Mouse (Mus musculus) stomach, embryonic 16.5 days (tissue): Measurements from ENCODE around the gene Rgs3. TPM values are rescaled to one million over a fixed set of nuclear protein-coding genes. Genes with fewer than 3 reads are reported as not detected.

Source experiments
- ATAC-seq: fragments of 200-750 bp; cut with Nextera tagmentation; 2 replicates; pipeline ENCODE4 v1.8.0; 2017; ENCODE audit warnings: moderate number of reproducible peaks, moderate TSS enrichment; ENCODE audit not compliant: insufficient read depth, low FRiP score
- H3K27ac ChIP-seq: fragments of 300-500 bp; sonication (generic); 2 replicates; pipeline ENCODE4 v1.5.1; 2014; ENCODE audit warnings: low read length
- H3K27me3 ChIP-seq: fragments of 300-500 bp; sonication (generic); 2 replicates; pipeline ENCODE4 v1.6.1; 2014; ENCODE audit warnings: low read length, control low read depth, mixed read lengths; ENCODE audit not compliant: control insufficient read depth, insufficient read depth
- H3K36me3 ChIP-seq: fragments of 300-500 bp; sonication (generic); 2 replicates; pipeline ENCODE4 v1.6.1; 2014; ENCODE audit warnings: low read length; ENCODE audit not compliant: control insufficient read depth, insufficient read depth
- H3K4me1 ChIP-seq: fragments of 300-500 bp; sonication (generic); 2 replicates; pipeline ENCODE4 v1.6.1; 2014; ENCODE audit warnings: low read length, control low read depth, mixed read lengths; ENCODE audit not compliant: control insufficient read depth, insufficient read depth
- H3K4me2 ChIP-seq: fragments of 300-500 bp; sonication (generic); 2 replicates; pipeline ENCODE4 v1.6.1; 2014; ENCODE audit warnings: low read depth, low read length, mixed read lengths
- H3K4me3 ChIP-seq: fragments of 300-500 bp; sonication (generic); replicated peaks from 2 replicates; pipeline ENCODE4 v1.5.1; 2014; ENCODE audit warnings: mild to moderate bottlenecking, low read length
- H3K9ac ChIP-seq: fragments of 300-500 bp; sonication (generic); 2 replicates; pipeline ENCODE4 v1.6.1; 2014; ENCODE audit warnings: low read length
- H3K9me3 ChIP-seq: fragments of 300-500 bp; sonication (generic); replicated peaks from 2 replicates; pipeline ENCODE4 v1.6.1; 2016; ENCODE audit warnings: low read length, control low read depth; ENCODE audit not compliant: control insufficient read depth
- WGBS: fragments of 180-500 bp; shearing (Covaris S2); extraction: QIAGEN DNeasy Blood & Tissue Kit; methylation state at CpG from one replicate; pipeline ENCODE4 v1.1.7; 2014; 5-methylcytosine and 5-hydroxymethylcytosine counted together
- polyA plus RNA-seq: library from polyadenylated mRNA; unstranded; fragments of >200 nt; fragmentation: Nextera tagmentation; extraction: Ambion mirVana; gene quantifications from 2 replicates; pipeline ENCODE4 v1.2.1, GENCODE M21; 2015

Rgs3 gene
- polyA plus RNA-seq, 1 experiment from 2014 or later, result 55.2 TPM

DNA sequence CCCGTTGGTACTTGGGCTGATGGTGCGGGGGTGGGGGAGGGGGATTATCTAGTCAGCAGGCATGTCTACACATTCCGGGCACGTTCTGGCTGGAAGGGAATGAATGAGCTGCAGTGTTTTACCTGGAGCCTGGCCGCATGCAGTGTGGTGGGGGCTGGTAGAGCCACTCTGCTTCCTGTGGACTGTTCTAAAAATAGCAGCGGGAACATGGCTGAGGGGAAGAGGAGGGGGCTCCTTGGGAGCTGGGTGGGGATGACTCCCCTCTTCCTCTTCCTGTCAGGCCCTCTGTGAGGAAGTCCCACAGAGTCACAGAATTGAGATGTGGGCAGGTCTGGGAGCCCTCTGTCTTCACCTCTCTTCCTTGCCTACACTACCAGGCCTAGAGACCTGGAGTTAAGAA is 103.7 kb downstream of the Rgs3 start:
- Histone ChIP-seq H3K4me2 (peak overlapping the region; percentile 24; the same call in 1 of the 2 replicates), H3K27ac (peak overlapping the region; percentile 83), H3K27me3 (no peaks in the 10 kb centered on the region), H3K4me3 (no peak overlapping the region), H3K4me1 (peaks cover 48% of the 10 kb centered on the region), H3K9me3 (no peaks in the 10 kb centered on the region), H3K9ac (peak overlapping the region; percentile 29; the same call in 1 of the 2 replicates), H3K36me3 (no peaks in the 10 kb centered on the region)
- 0 out of 2 replicates have a peak, but pooled peaks have one; percentile 38 for ATAC-seq
- WGBS, result 5% methylated on average over 6 of the region's 6 CpGs

DNA sequence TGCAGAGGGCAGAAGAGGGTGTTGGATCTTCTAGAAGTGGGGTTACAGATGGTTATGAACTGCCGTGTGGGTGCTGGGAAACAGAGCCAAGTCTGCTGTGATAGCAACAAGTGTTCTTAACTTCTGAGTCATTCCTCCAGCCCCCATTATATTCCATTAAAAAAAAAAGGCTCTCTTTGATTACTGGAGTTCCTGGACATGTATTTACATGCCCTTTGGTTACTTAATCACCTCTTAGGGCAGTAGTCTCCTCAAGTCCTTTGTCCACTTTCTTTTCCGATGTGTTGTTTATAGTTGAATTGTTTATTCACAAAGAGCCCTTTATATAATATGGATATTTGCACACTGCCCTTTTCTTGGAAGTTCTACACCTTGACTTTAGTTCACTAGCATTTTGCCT is 106.2 kb downstream of the Rgs3 start:
- WGBS, result 30% methylated on average over 2 of the region's 2 CpGs
- Histone ChIP-seq H3K4me2 (no peak overlapping the region), H3K27ac (no peak overlapping the region), H3K9ac (no peak overlapping the region), H3K36me3 (no peaks in the 10 kb centered on the region), H3K9me3 (no peaks in the 10 kb centered on the region), H3K4me3 (no peak overlapping the region), H3K4me1 (peaks cover 50% of the 10 kb centered on the region), H3K27me3 (no peaks in the 10 kb centered on the region)
- ATAC-seq, result no peak

DNA sequence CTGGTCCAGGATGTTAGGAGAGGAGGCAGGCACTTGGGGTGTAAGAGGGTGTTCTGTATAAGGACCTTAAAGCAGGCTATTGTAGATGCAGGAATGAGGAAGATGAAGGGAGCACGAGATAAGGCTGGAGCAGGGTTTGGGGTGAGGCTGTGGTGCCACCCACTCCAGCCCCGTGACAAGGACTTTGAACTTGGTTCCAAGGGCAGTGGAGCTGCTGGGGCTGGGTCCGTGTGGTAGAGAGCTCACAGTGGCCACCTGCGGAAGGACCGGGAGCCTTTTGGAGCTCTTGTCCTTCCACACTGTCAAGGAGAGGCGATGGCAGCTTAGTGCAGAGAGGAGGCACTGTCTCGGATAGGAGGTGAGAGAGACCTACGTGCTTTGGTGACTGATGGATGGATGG is 109.0 kb downstream of the Rgs3 start:
- Histone ChIP-seq H3K9me3 (no peaks in the 10 kb centered on the region), H3K27ac (peak overlapping the region; percentile 35), H3K4me2 (peak overlapping the region; percentile 14; the same call in 1 of the 2 replicates), H3K9ac (no peak overlapping the region), H3K36me3 (no peaks in the 10 kb centered on the region), H3K4me1 (peaks cover 26% of the 10 kb centered on the region), H3K27me3 (no peaks in the 10 kb centered on the region), H3K4me3 (no peak overlapping the region; the same call in 1 of the 2 replicates)
- WGBS, result 75% methylated on average over 8 of the region's 8 CpGs
- peak; percentile 78 for ATAC-seq

DNA sequence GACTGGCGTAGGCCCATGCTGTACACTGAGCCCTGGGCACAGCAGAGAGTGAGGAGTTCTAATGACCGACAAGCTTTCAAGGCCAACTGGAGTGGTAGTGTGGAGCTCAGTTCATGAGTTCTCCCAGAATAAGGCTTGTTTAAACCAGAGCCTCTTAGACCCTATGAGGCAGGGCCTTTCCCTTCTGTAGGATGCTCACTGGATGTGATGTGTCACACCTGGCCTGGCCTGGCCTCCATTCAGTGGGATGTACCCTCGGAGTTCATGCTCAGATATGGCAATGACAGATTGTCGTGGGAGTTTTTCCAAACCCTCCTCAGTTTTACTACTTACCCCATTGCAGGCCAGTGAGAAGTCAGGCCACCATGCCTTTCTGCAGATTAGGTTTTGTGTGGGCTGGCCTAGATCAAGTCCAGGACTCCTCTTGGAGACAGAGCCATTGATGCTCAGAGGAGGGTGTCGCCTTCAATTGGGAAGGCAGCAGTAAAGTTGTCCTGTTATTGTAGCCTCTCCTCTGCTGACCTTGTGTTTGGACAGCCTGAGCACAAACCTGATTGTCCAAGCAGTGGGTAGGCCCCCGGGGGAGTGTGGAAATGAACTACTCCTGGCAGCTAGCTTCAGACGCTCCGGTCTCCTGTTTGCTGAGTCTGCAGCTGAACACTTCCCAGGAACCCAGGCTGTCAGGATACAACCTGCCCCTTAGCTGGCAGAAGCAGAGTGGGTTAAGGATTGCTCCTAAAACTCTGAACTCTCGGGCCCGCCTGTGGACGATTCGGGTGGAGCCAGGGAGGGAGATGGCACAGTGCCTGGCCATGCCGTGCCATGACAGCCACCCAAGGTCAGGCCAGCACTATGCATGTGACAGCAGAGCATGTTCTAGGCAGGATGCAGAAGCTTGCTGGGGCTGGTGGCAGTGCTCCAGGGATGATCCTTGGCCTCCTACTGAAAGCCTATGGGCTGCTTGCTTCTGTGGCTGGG is 109.7 kb downstream of the Rgs3 start:
- Histone ChIP-seq H3K27me3 (no peaks in the 10 kb centered on the region), H3K36me3 (no peaks in the 10 kb centered on the region), H3K4me2 (peak overlapping the region; percentile 14; the same call in 1 of the 2 replicates), H3K4me1 (peaks cover 24% of the 10 kb centered on the region), H3K9ac (0 out of 2 replicates have a peak overlapping the region, but pooled peaks have one; percentile 8), H3K9me3 (no peaks in the 10 kb centered on the region), H3K4me3 (no peak overlapping the region; the same call in 1 of the 2 replicates), H3K27ac (peak overlapping the region; percentile 35)
- peak; percentile 22; the same call in 1 of the 2 replicates for ATAC-seq
- 50% methylated on average over 13 of the region's 13 CpGs for WGBS

- Histone ChIP-seq H3K36me3 (no peaks in the 10 kb centered on the region), H3K4me3 (peak overlapping the region; percentile 60), H3K27me3 (no peaks in the 10 kb centered on the region), H3K4me2 (peak overlapping the region; percentile 60), H3K9ac (peak overlapping the region; percentile 77), H3K9me3 (no peaks in the 10 kb centered on the region), H3K27ac (peak overlapping the region; percentile 51), H3K4me1 (peaks cover 49% of the 10 kb centered on the region)
- peak; percentile 54; the same call in 1 of the 2 replicates for ATAC-seq
- 11% methylated on average over 9 of the region's 9 CpGs for WGBS
These were observed 113.9 kb downstream of the Rgs3 start for GRCm38 (mm10) chr4:62673531-62674030.

DNA sequence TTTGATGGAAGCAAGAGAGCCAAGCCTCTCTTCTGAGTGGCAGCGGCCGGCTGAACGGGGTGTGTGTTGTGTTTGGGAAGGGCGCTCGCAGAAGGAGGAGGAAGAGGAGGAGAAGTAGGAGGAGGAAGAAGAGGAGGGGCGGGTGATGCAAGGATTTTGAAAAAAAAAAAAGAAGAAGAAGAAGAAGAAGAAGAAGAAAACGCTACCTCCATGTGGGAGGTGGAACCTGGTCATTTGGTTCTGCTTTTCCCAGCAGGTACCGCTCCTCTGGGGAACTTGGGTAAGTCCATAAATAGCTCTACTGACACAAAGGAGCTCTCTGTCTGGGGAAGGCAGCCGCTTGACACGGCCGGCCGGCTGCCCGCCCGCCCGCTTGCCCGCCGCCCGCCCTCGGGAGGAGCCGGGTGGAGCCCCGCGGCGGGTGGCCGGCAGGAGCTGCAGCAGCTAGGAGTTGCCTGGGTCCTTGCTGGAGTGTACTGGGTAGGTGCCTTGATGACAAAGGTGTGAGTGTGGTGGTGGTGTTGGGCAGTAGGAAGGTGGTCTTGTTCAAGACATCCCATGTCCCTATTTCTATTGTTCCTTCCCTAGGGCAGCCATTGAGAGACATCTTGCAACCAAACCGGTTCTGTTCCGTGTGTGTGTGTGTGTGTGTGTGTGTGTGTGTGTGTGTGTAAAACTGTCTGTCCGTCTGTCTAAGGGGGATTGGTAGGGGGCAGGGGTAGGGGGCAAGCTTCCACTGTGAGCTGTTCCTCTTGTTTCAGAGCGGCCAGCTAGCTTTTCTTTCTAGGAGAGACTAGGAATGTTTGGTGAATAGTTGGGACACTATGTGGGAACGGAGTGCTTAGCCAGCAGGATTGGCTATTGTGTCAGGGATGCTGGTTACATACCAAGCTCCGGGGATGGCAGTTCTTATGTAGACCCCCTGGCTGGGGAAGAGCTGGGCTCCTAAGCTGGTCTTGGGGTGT is 114.7 kb downstream of the Rgs3 start:
- peak overlapping the region; percentile 60 for H3K4me2 ChIP-seq
- peak overlapping the region; percentile 77 for H3K9ac ChIP-seq
- no peaks in the 10 kb centered on the region for H3K27me3 ChIP-seq
- peak overlapping the region; percentile 63 for H3K27ac ChIP-seq
- H3K4me1 ChIP-seq, result peaks cover 42% of the 10 kb centered on the region
- ATAC-seq, result peak; percentile 39; the same call in 1 of the 2 replicates
- peak overlapping the region; percentile 60 for H3K4me3 ChIP-seq
- H3K9me3 ChIP-seq, result no peaks in the 10 kb centered on the region
- WGBS, result 4% methylated on average over 30 of the region's 30 CpGs
- H3K36me3 ChIP-seq, result no peaks in the 10 kb centered on the region

DNA sequence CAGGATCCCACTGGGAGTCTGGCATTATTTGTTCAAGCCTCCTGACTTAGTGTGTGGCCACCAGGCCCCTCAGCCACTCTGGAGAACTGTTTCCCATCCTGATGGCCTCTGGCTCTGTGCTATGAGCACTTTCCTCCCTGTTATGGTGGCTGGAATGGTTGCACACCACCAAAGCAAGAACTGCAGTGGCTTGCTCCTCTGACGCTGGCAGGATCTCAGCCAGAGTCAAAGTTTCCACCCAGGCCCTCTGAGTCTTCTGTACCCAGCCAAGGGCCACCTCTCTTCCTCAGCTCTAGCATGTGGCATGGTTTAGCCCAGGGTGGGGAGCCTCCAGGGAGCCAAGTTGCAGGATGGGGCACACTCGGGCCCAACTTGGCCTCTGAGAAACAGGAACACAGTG is 115.7 kb downstream of the Rgs3 start:
- Histone ChIP-seq H3K27me3 (no peaks in the 10 kb centered on the region), H3K9ac (peak overlapping the region; percentile 77), H3K36me3 (no peaks in the 10 kb centered on the region), H3K4me3 (peak overlapping the region; percentile 60), H3K27ac (no peak overlapping the region), H3K4me1 (peaks cover 34% of the 10 kb centered on the region), H3K4me2 (peak overlapping the region; percentile 60), H3K9me3 (no peaks in the 10 kb centered on the region)
- ATAC-seq, result no peak
- 72% methylated on average over 2 of the region's 2 CpGs for WGBS

DNA sequence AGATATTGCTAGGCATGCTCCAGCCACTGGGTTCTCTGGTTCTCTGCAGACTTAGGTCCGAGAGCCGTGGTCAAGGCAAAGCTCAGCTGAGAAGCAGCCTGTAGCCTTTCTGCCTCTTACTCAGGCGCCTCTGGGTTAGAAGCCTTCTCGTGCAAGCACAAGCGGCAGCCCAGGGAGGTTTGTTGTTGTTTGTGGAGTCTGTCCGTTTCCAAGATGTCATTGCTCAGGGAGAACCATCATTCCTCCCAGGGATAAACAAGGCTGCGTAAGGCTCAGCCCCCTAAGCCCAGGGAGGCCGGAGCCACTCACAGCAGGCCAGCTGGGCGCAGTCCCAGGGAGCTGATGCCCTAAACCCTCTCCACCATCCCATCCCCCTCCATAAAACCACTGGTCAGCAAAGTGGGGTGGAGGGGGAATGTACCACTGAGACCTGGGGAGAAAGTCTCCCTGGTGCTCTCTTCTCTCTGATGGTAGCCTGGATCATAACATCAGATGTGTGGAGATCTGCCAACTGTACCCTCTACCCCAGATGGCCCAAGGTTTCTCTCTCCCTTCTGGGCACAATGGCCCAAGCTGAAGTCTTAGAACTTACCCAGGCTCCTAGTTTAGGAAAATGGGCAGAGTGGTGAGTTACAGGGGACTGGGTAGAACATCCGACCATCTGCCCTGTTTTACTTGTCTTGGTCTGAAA is 117.5 kb downstream of the Rgs3 start:
- H3K27me3 ChIP-seq, result no peaks in the 10 kb centered on the region
- H3K36me3 ChIP-seq, result no peaks in the 10 kb centered on the region
- ATAC-seq, result no peak
- H3K27ac ChIP-seq, result 0 out of 2 replicates have a peak overlapping the region, but pooled peaks have one; percentile 25
- WGBS, result 52% methylated on average over 10 of the region's 10 CpGs
- peak overlapping the region; percentile 3; the same call in 1 of the 2 replicates for H3K4me3 ChIP-seq
- peak overlapping the region; percentile 38; the same call in 1 of the 2 replicates for H3K4me2 ChIP-seq
- peak overlapping the region; percentile 77 for H3K9ac ChIP-seq
- H3K9me3 ChIP-seq, result no peaks in the 10 kb centered on the region
- peaks cover 39% of the 10 kb centered on the region for H3K4me1 ChIP-seq
